Mouse (Mus musculus) liver, embryonic 11.5 days (tissue): ENCODE measurements around the gene Lhx4. TPM values are rescaled to one million over a fixed set of nuclear protein-coding genes. Genes with fewer than 3 reads are reported as not detected.

Experiments used
- ATAC-seq: fragments of 200-750 bp; cut with Nextera tagmentation; replicated peaks from 2 replicates; pipeline ENCODE4 v1.8.0; 2017; ENCODE audit warnings: moderate number of reproducible peaks, mild to moderate bottlenecking, moderate TSS enrichment, moderate library complexity; ENCODE audit not compliant: low FRiP score
- DNase-seq: peaks from one replicate; pipeline ENCODE4 v3.0.0-alpha.2; 2017; ENCODE audit warnings: low spot score
- H3K27ac ChIP-seq: fragments of 300-500 bp; sonication (generic); 2 replicates; pipeline ENCODE4 v1.5.1; 2014; ENCODE audit warnings: mild to moderate bottlenecking, low read depth, low read length, control low read depth
- H3K27me3 ChIP-seq: fragments of 300-500 bp; sonication (generic); replicated peaks from 2 replicates; pipeline ENCODE4 v1.6.1; 2014; ENCODE audit warnings: low read length, mixed read lengths; ENCODE audit not compliant: control insufficient read depth, insufficient read depth
- H3K36me3 ChIP-seq: fragments of 300-500 bp; sonication (generic); 2 replicates; pipeline ENCODE4 v1.6.1; 2014; ENCODE audit warnings: mild to moderate bottlenecking, low read length, moderate library complexity, mixed read lengths; ENCODE audit not compliant: control insufficient read depth, insufficient read depth
- H3K4me1 ChIP-seq: fragments of 300-500 bp; sonication (generic); replicated peaks from 2 replicates; pipeline ENCODE4 v1.6.1; 2014; ENCODE audit warnings: low read length, mixed read lengths; ENCODE audit not compliant: control insufficient read depth, insufficient read depth
- H3K4me2 ChIP-seq: fragments of 300-500 bp; sonication (generic); 2 replicates; pipeline ENCODE4 v1.6.1; 2014; ENCODE audit warnings: mild to moderate bottlenecking, control low read depth, moderate library complexity
- H3K4me3 ChIP-seq: fragments of 300-500 bp; sonication (generic); 2 replicates; pipeline ENCODE4 v1.5.1; 2014; ENCODE audit warnings: low read depth, low read length, control low read depth
- H3K9ac ChIP-seq: fragments of 300-500 bp; sonication (generic); 2 replicates; pipeline ENCODE4 v1.6.1; 2014; ENCODE audit warnings: low read depth, low read length, control low read depth
- H3K9me3 ChIP-seq: fragments of 300-500 bp; sonication (generic); 2 replicates; pipeline ENCODE4 v1.6.1; 2016; ENCODE audit warnings: low read length, inconsistent platforms, mixed read lengths; ENCODE audit not compliant: control insufficient read depth
- whole genome bisulfite sequencing: fragments of 180-500 bp; shearing (Covaris S2); extraction: QIAGEN DNeasy Blood & Tissue Kit; methylation state at CpG from one replicate; pipeline ENCODE4 v1.1.7; 2014; 5-methylcytosine and 5-hydroxymethylcytosine counted together
- polyA plus RNA-seq: library from polyadenylated mRNA; unstranded; fragments of >200 nt; fragmentation: Nextera tagmentation; extraction: Ambion mirVana; gene quantifications from 2 replicates; pipeline ENCODE4 v1.2.1, GENCODE M21; 2014

Gene Lhx4
- polyA plus RNA-seq, 1 experiment from 2014 or later = not detected

GRCm38 (mm10) chr1:155698373-155699159, 52.9 kb downstream of the Lhx4 start:
- Histone ChIP-seq H3K4me3 (no peak overlapping the region), H3K27me3 (no peaks in the 10 kb centered on the region), H3K27ac (no peak overlapping the region), H3K9ac (no peak overlapping the region), H3K4me1 (no peaks in the 10 kb centered on the region), H3K9me3 (no peaks in the 10 kb centered on the region), H3K4me2 (no peak overlapping the region), H3K36me3 (no peaks in the 10 kb centered on the region)
- ATAC-seq (no peak), DNase-seq (no peak)
- WGBS = 70% methylated on average over 17 of the region's 17 CpGs

DNA sequence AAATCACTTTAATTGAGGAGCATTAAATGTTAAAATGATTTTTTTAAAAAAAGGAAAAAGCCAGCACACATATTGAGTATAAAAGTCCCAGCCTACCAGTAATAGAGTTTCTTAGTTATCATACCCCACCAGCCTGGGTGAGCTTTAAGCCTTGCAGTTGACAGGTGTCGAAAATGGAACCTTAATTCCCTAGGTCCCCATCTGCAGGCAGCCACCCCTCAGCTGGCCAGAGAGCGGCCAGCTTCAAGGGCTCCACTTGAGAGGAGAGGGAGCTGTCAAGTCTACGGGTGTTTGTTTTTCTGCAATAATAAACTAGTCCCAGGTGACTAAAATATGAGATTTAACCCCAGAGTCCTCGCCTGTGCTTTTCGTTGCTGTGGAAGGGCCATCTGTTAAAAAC, 58.0 kb downstream of the Lhx4 start:
- Histone ChIP-seq H3K27me3 (no peaks in the 10 kb centered on the region), H3K9ac (no peak overlapping the region), H3K4me2 (no peak overlapping the region), H3K4me3 (no peak overlapping the region), H3K9me3 (no peaks in the 10 kb centered on the region), H3K4me1 (no peaks in the 10 kb centered on the region), H3K27ac (no peak overlapping the region), H3K36me3 (no peaks in the 10 kb centered on the region)
- DNase-seq (no peak), ATAC-seq (no peak)
- WGBS = 74% methylated on average over 5 of the region's 5 CpGs

- 87% methylated on average over 11 of the region's 11 CpGs for WGBS
- Histone ChIP-seq H3K9me3 (no peaks in the 10 kb centered on the region), H3K27me3 (no peaks in the 10 kb centered on the region), H3K4me3 (no peak overlapping the region), H3K4me2 (no peak overlapping the region), H3K4me1 (no peaks in the 10 kb centered on the region), H3K9ac (no peak overlapping the region), H3K36me3 (no peaks in the 10 kb centered on the region), H3K27ac (no peak overlapping the region)
- ATAC-seq (no peak), DNase-seq (no peak)
Observed at GRCm38 (mm10) chr1:155693026-155693425, 58.5 kb downstream of the Lhx4 start.

DNA sequence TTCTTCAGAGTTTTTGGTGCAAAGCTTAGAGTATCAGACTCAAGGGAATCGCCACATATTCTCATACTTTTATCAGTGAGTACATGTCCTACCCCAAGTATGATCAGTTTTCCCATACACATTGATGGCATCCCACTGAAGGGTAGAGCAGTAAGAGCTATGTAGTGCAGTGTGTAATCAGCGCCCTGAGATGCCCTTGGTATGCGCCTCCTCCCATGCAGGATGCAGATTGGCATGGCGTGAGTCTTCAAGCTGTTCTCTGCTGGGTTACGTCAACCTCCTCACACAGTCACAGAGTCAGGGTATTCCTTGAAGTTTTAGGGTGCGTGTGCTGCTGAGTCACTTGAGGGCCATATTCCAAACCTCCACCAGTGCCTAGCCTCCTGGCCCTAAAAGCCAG, 59.3 kb downstream of the Lhx4 start:
- Histone ChIP-seq H3K36me3 (no peaks in the 10 kb centered on the region), H3K4me3 (no peak overlapping the region), H3K27me3 (no peaks in the 10 kb centered on the region), H3K4me2 (no peak overlapping the region), H3K9me3 (no peaks in the 10 kb centered on the region), H3K4me1 (no peaks in the 10 kb centered on the region), H3K9ac (no peak overlapping the region), H3K27ac (no peak overlapping the region)
- DNase-seq (no peak), ATAC-seq (no peak)
- 87% methylated on average over 6 of the region's 6 CpGs for WGBS

GRCm38 (mm10) chr1:155689558-155689957, 61.9 kb downstream of the Lhx4 start:
- H3K4me1 ChIP-seq = no peaks in the 10 kb centered on the region
- H3K4me2 ChIP-seq = no peak overlapping the region
- ATAC-seq = no peak
- H3K9me3 ChIP-seq = no peaks in the 10 kb centered on the region
- no peak for DNase-seq
- no peak overlapping the region for H3K27ac ChIP-seq
- H3K4me3 ChIP-seq = no peak overlapping the region
- WGBS = 88% methylated on average over 5 of the region's 5 CpGs
- H3K9ac ChIP-seq = no peak overlapping the region
- no peaks in the 10 kb centered on the region for H3K36me3 ChIP-seq
- H3K27me3 ChIP-seq = no peaks in the 10 kb centered on the region

GRCm38 (mm10) chr1:155689141-155689540, 62.3 kb downstream of the Lhx4 start:
- no peak overlapping the region for H3K27ac ChIP-seq
- H3K4me2 ChIP-seq = no peak overlapping the region
- no peaks in the 10 kb centered on the region for H3K27me3 ChIP-seq
- H3K9ac ChIP-seq = no peak overlapping the region
- no peaks in the 10 kb centered on the region for H3K4me1 ChIP-seq
- WGBS = 84% methylated on average over 4 of the region's 4 CpGs
- H3K36me3 ChIP-seq = no peaks in the 10 kb centered on the region
- H3K9me3 ChIP-seq = no peaks in the 10 kb centered on the region
- H3K4me3 ChIP-seq = no peak overlapping the region
- DNase-seq (no peak), ATAC-seq (no peak)

DNA sequence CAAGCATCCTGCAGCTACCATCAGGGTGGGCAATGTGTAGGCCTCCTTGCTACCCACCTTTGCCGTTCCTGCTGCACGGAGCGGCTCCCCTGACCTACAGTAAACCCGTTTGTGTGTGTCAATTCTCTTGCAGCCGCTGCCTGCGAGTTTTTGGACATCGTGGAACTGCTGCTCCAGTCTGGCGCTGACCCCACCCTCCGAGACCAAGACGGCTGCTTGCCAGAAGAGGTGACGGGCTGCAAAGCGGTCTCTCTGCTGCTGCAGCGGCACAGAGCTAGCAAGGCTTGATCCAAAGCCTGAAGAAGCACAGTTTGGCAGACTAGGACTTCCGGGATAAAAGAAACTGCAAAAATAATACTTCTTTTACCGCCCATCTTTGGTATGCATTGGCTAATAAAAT, 64.7 kb downstream of the Lhx4 start:
- Histone ChIP-seq H3K27ac (no peak overlapping the region), H3K9me3 (no peaks in the 10 kb centered on the region), H3K9ac (no peak overlapping the region), H3K4me2 (no peak overlapping the region), H3K27me3 (no peaks in the 10 kb centered on the region), H3K4me3 (no peak overlapping the region), H3K36me3 (no peaks in the 10 kb centered on the region), H3K4me1 (no peaks in the 10 kb centered on the region)
- DNase-seq = no peak
- WGBS = 84% methylated on average over 15 of the region's 15 CpGs
- no peak for ATAC-seq

- Histone ChIP-seq H3K4me1 (no peaks in the 10 kb centered on the region), H3K4me2 (no peak overlapping the region), H3K4me3 (no peak overlapping the region), H3K27me3 (no peaks in the 10 kb centered on the region), H3K27ac (no peak overlapping the region), H3K36me3 (no peaks in the 10 kb centered on the region), H3K9ac (no peak overlapping the region), H3K9me3 (no peaks in the 10 kb centered on the region)
- DNase-seq (no peak), ATAC-seq (no peak)
- 77% methylated on average over 10 of the region's 10 CpGs for WGBS
Observed at GRCm38 (mm10) chr1:155681116-155681799, 70.2 kb downstream of the Lhx4 start.

GRCm38 (mm10) chr1:155675570-155675969, 75.9 kb downstream of the Lhx4 start:
- WGBS = 92% methylated on average over 6 of the region's 6 CpGs
- no peak overlapping the region for H3K4me3 ChIP-seq
- H3K4me1 ChIP-seq = no peaks in the 10 kb centered on the region
- no peaks in the 10 kb centered on the region for H3K9me3 ChIP-seq
- no peak overlapping the region for H3K27ac ChIP-seq
- H3K27me3 ChIP-seq = no peaks in the 10 kb centered on the region
- no peak overlapping the region for H3K4me2 ChIP-seq
- H3K36me3 ChIP-seq = no peaks in the 10 kb centered on the region
- ATAC-seq = no peak
- no peak overlapping the region for H3K9ac ChIP-seq
- DNase-seq = no peak
